Mouse (Mus musculus) myocyte (in vitro differentiated cells): Measurements from ENCODE around the gene Tle2.

Experiments used
- CEBPB ChIP-seq: IDR thresholded peaks from 2 replicates; pipeline ENCODE4 v1.6.1; 2011; ENCODE audit warnings: mild to moderate bottlenecking, moderate library complexity; ENCODE audit not compliant: poor library complexity, insufficient read depth, severe bottlenecking
- E2F4 ChIP-seq: IDR thresholded peaks from one replicate; pipeline ENCODE4 v1.6.1; 2011; ENCODE audit warnings: mild to moderate bottlenecking, control low read depth, moderate library complexity; ENCODE audit not compliant: insufficient read depth
- MAX ChIP-seq: IDR thresholded peaks from one replicate; pipeline ENCODE4 v1.6.1; 2011; ENCODE audit warnings: low read depth, mild to moderate bottlenecking, control low read depth
- MYOD1 ChIP-seq, 3 experiments: IDR thresholded peaks; one replicate each; pipeline ENCODE4 v1.6.1; 2011; ENCODE audit warnings: control low read depth in 2 of 3, low read depth in 2 of 3, mild to moderate bottlenecking in 2 of 3, moderate library complexity in 1 of 3; ENCODE audit not compliant: insufficient read length in 2 of 3, control insufficient read depth in 1 of 3
- MYOG ChIP-seq, 3 experiments: IDR thresholded peaks; one replicate each; pipeline ENCODE4 v1.6.1; 2011; ENCODE audit warnings: control low read depth in 2 of 3, low read depth in 2 of 3, mild to moderate bottlenecking in 2 of 3; ENCODE audit not compliant: insufficient read length in 2 of 3, control insufficient read depth in 1 of 3, insufficient read depth in 1 of 3
- POLR2A ChIP-seq: IDR thresholded peaks from one replicate; pipeline ENCODE4 v1.6.1; 2011; ENCODE audit warnings: low read depth, mild to moderate bottlenecking, control low read depth, moderate library complexity; ENCODE audit not compliant: insufficient read length
- POLR2AphosphoS2 ChIP-seq: IDR thresholded peaks from one replicate; pipeline ENCODE4 v1.6.1; 2011; ENCODE audit warnings: low read depth, control low read depth; ENCODE audit not compliant: insufficient read length
- TCF12 ChIP-seq: IDR thresholded peaks from one replicate; pipeline ENCODE4 v1.6.1; 2011; ENCODE audit warnings: mild to moderate bottlenecking, control low read depth; ENCODE audit not compliant: poor library complexity, insufficient read depth, severe bottlenecking
- USF1 ChIP-seq: IDR thresholded peaks from one replicate; pipeline ENCODE4 v1.6.1; 2011; ENCODE audit warnings: low read depth, mild to moderate bottlenecking, control low read depth, moderate library complexity

DNA sequence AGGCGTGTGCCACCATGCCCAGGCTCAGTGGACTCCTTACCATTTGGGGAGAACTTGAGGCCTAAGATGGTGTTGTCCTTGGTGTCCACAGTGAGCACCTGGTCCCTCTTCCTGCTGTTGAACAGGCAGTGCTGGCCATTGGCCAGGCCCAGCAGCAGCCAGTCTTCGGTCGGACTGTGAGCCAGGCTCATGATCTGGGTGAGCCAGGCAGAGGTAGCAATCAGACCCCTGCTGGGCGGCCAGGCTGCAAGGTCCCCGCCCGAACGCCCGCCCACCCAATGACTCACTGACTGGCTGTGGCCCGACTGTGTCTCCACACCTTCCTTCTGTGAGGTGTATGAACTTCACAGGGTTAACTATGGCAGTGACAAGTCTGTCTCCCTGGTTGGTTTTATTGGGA is 17.5 kb downstream of the Tle2 start:
- TF ChIP-seq POLR2A (no peak), E2F4 (no peak), POLR2AphosphoS2 (no peak), USF1 (no peak), MYOG (IDR thresholded peaks at IDR 0.05; ENCODE audit: control insufficient read depth in 1 of 3, insufficient read depth in 1 of 3, insufficient read length in 2 of 3, low read depth in 2 of 3) (no peak), TCF12 (no peak), MYOD1 (IDR thresholded peaks at IDR 0.05; ENCODE audit: control insufficient read depth in 1 of 3, insufficient read length in 2 of 3, low read depth in 2 of 3) (no peak), MAX (no peak), CEBPB (no peak)
